Mouse (Mus musculus): ENCODE measurements around the gene Fam168a. TPM values are rescaled to one million over a fixed set of nuclear protein-coding genes. Genes with fewer than 3 reads are reported as not detected.

Fam168a gene
- total and polyA plus RNA-seq, 3 experiments: 16.3 to 88.2 (median 49.3) TPM

DNA sequence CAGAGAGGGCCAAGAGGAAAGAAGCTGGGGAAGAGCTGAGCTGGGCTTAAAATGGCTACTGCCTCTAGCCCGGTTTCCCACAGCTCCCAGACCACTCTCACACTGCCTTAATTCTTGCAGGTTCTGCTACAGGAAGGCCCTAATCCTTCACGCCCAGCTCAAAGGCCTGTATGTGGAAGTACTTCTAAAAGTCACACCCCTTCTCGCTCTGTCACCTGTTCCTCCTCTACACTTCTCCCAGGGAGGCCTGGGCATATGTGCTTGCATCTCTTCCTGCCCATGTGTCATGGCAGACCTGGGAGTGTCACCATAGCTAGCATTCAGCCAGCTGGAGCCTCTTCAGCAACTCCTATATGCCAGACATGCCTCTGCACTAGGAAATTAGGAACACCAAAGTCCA, 147.0 kb downstream of the Fam168a start:
- peak overlapping the region; percentile 73; the same call in 1 of the 2 replicates for H3K4me3 ChIP-seq (ENCODE audit: low read depth, low read length)
- peaks cover 97% of the 10 kb centered on the region for H3K4me1 ChIP-seq (ENCODE audit: insufficient read depth, low read depth, low read length)
- TF ChIP-seq POLR2AphosphoS5 (IDR thresholded peaks at IDR 0.05; ENCODE audit: insufficient replicate concordance, low read depth, low read length): no peak
- TF ChIP-seq GATA1 (IDR thresholded peaks at IDR 0.05; ENCODE audit: borderline replicate concordance, low read length): no peak
- no peak for TF ChIP-seq GATA2 (IDR thresholded peaks at IDR 0.05; ENCODE audit: borderline replicate concordance, low read depth, low read length)
- no peak for TF ChIP-seq TAL1 (conservative IDR thresholded peaks at IDR 0.05; ENCODE audit: low read depth, low read length)
- no peak for TF ChIP-seq CTCF (IDR thresholded peaks at IDR 0.05; ENCODE audit: low read depth, low read length)
- no peak for ATAC-seq (ENCODE audit: extremely low read depth, insufficient number of reproducible peaks, low FRiP score, poor library complexity, severe bottlenecking)
- no peaks in the 10 kb centered on the region for H3K27me3 ChIP-seq (ENCODE audit: insufficient read depth, low read length)
- DNase-seq (ENCODE audit: low spot score): peak; percentile 39
- H3K36me3 ChIP-seq (replicated peaks): peaks cover 89% of the 10 kb centered on the region
- H3K9me3 ChIP-seq (replicated peaks): no peaks in the 10 kb centered on the region

- TF ChIP-seq GATA1 (IDR thresholded peaks at IDR 0.05; ENCODE audit: borderline replicate concordance, low read length): no peak
- TF ChIP-seq GATA2 (IDR thresholded peaks at IDR 0.05; ENCODE audit: borderline replicate concordance, low read depth, low read length): no peak
- TF ChIP-seq TAL1 (conservative IDR thresholded peaks at IDR 0.05; ENCODE audit: low read depth, low read length): no peak
- Histone ChIP-seq H3K4me3 (ENCODE audit: low read depth, low read length) (peak overlapping the region; percentile 73), H3K27me3 (ENCODE audit: insufficient read depth, low read length) (no peaks in the 10 kb centered on the region), H3K36me3 (replicated peaks) (peaks cover 89% of the 10 kb centered on the region), H3K4me1 (ENCODE audit: insufficient read depth, low read depth, low read length) (peaks cover 97% of the 10 kb centered on the region), H3K9me3 (replicated peaks) (no peaks in the 10 kb centered on the region)
- no peak for ATAC-seq (ENCODE audit: extremely low read depth, insufficient number of reproducible peaks, low FRiP score, poor library complexity, severe bottlenecking)
- peak; percentile 54 for DNase-seq (ENCODE audit: low spot score)
Measured at GRCm38 (mm10) chr7:100854137-100854814, 147.8 kb downstream of the Fam168a start.

DNA sequence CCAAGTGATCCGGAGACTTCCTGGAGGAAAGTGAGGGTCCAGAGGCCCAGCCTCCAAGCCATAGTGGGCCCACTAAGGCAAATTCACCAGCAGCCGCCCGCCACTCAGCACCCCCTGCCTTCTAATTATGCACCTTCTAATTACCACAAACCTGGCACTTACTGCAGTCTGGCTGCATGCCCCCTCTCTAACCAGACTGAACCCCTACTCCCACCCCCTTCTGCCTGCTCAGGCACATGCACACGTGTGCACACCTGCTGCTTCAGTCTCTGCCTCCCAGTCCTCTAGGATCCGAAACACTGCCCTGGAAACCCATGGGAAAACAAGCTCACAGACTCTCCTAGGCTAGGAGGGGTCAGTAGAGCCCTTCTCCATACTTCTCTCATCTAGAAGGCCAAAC, 148.4 kb downstream of the Fam168a start:
- peaks cover 97% of the 10 kb centered on the region for H3K4me1 ChIP-seq (ENCODE audit: insufficient read depth, low read depth, low read length)
- no peaks in the 10 kb centered on the region for H3K9me3 ChIP-seq (replicated peaks)
- H3K36me3 ChIP-seq (replicated peaks): peaks cover 89% of the 10 kb centered on the region
- TF ChIP-seq CTCF (IDR thresholded peaks at IDR 0.05; ENCODE audit: low read depth, low read length) (no peak), TAL1 (conservative IDR thresholded peaks at IDR 0.05; ENCODE audit: low read depth, low read length) (no peak)
- ATAC-seq (ENCODE audit: extremely low read depth, insufficient number of reproducible peaks, low FRiP score, poor library complexity, severe bottlenecking) (no peak), DNase-seq (ENCODE audit: low spot score) (no peak)
- H3K4me3 ChIP-seq (ENCODE audit: low read depth, low read length): peak overlapping the region; percentile 73
- no peaks in the 10 kb centered on the region for H3K27me3 ChIP-seq (ENCODE audit: insufficient read depth, low read length)

DNA sequence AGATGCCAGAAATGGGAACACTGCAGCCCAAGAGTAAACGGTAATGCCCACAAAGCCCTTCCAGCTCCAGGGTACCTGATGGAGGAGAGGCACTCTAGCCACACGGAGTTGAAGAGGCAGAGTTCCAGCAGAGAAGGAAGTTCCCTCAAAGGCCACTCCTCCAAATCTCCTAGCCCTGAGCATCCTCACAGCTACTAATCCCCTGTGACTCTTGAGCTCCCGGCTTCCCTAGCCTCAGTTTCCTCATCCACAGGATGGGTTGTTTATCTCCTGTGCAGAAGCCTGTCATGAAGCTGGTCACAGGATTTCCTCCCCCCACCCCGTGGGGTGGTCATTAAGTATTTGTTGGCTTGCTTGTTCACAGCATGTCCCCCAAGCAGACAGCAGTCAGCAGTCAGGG, 148.9 kb downstream of the Fam168a start:
- peaks cover 89% of the 10 kb centered on the region for H3K36me3 ChIP-seq (replicated peaks)
- no peaks in the 10 kb centered on the region for H3K27me3 ChIP-seq (ENCODE audit: insufficient read depth, low read length)
- no peak for TF ChIP-seq CTCF (IDR thresholded peaks at IDR 0.05; ENCODE audit: low read depth, low read length)
- TF ChIP-seq GATA1 (IDR thresholded peaks at IDR 0.05; ENCODE audit: borderline replicate concordance, low read length): no peak
- no peak for TF ChIP-seq GATA2 (IDR thresholded peaks at IDR 0.05; ENCODE audit: borderline replicate concordance, low read depth, low read length)
- TF ChIP-seq TAL1 (conservative IDR thresholded peaks at IDR 0.05; ENCODE audit: low read depth, low read length): no peak
- no peak for TF ChIP-seq POLR2AphosphoS5 (IDR thresholded peaks at IDR 0.05; ENCODE audit: insufficient replicate concordance, low read depth, low read length)
- H3K4me1 ChIP-seq (ENCODE audit: insufficient read depth, low read depth, low read length): peaks cover 97% of the 10 kb centered on the region
- H3K4me3 ChIP-seq (ENCODE audit: low read depth, low read length): peak overlapping the region; percentile 73
- ATAC-seq (ENCODE audit: extremely low read depth, insufficient number of reproducible peaks, low FRiP score, poor library complexity, severe bottlenecking) (no peak), DNase-seq (ENCODE audit: low spot score) (peak; percentile 38)
- no peaks in the 10 kb centered on the region for H3K9me3 ChIP-seq (replicated peaks)

- Histone ChIP-seq H3K36me3 (replicated peaks) (peaks cover 89% of the 10 kb centered on the region), H3K9me3 (replicated peaks) (no peaks in the 10 kb centered on the region), H3K4me3 (ENCODE audit: low read depth, low read length) (peak overlapping the region; percentile 73), H3K27me3 (ENCODE audit: insufficient read depth, low read length) (no peaks in the 10 kb centered on the region), H3K4me1 (ENCODE audit: insufficient read depth, low read depth, low read length) (peaks cover 97% of the 10 kb centered on the region)
- ATAC-seq (ENCODE audit: extremely low read depth, insufficient number of reproducible peaks, low FRiP score, poor library complexity, severe bottlenecking): peak; percentile 75
- TF ChIP-seq GATA2 (IDR thresholded peaks at IDR 0.05; ENCODE audit: borderline replicate concordance, low read depth, low read length) (no peak), GATA1 (IDR thresholded peaks at IDR 0.05; ENCODE audit: borderline replicate concordance, low read length) (no peak), CTCF (IDR thresholded peaks at IDR 0.05; ENCODE audit: low read depth, low read length) (no peak)
- peak; percentile 86 for DNase-seq (ENCODE audit: low spot score)
Measured at GRCm38 (mm10) chr7:100855795-100856573, 149.5 kb downstream of the Fam168a start.

GRCm38 (mm10) chr7:100860450-100860849, 154.0 kb downstream of the Fam168a start:
- TF ChIP-seq POLR2AphosphoS5 (IDR thresholded peaks at IDR 0.05; ENCODE audit: insufficient replicate concordance, low read depth, low read length): no peak
- no peak for TF ChIP-seq CTCF (IDR thresholded peaks at IDR 0.05; ENCODE audit: low read depth, low read length)
- TF ChIP-seq GATA1 (IDR thresholded peaks at IDR 0.05; ENCODE audit: borderline replicate concordance, low read length): no peak
- no peak for TF ChIP-seq GATA2 (IDR thresholded peaks at IDR 0.05; ENCODE audit: borderline replicate concordance, low read depth, low read length)
- TF ChIP-seq TAL1 (conservative IDR thresholded peaks at IDR 0.05; ENCODE audit: low read depth, low read length): no peak
- peak; percentile 52 for DNase-seq (ENCODE audit: low spot score)
- Histone ChIP-seq H3K27me3 (ENCODE audit: insufficient read depth, low read length) (no peaks in the 10 kb centered on the region), H3K4me3 (ENCODE audit: low read depth, low read length) (peak overlapping the region; percentile 95; the same call in 1 of the 2 replicates), H3K9me3 (replicated peaks) (no peaks in the 10 kb centered on the region), H3K4me1 (ENCODE audit: insufficient read depth, low read depth, low read length) (peaks cover 69% of the 10 kb centered on the region), H3K36me3 (replicated peaks) (peaks cover 57% of the 10 kb centered on the region)
- 0 out of 2 replicates have a peak, but pooled peaks have one; percentile 11 for ATAC-seq (ENCODE audit: extremely low read depth, insufficient number of reproducible peaks, low FRiP score, poor library complexity, severe bottlenecking)

Measured in G1E (cell line).